Mouse (Mus musculus) ES-E14 (cell line): ENCODE results near the gene Kdf1. TPM values are rescaled to one million over a fixed set of nuclear protein-coding genes. Genes with fewer than 3 reads are reported as not detected.

Source experiments
- DNase-seq: peaks from one replicate; pipeline ENCODE4 v3.0.0-alpha.2; 2013; ENCODE audit warnings: low read depth, low spot score
- H3K27ac ChIP-seq: 2 replicates; pipeline ENCODE4 v1.5.1; 2012; ENCODE audit warnings: low read depth, mild to moderate bottlenecking, low read length, moderate library complexity, mixed read lengths; ENCODE audit not compliant: poor library complexity, insufficient read depth, severe bottlenecking
- H3K36me3 ChIP-seq: 2 replicates; pipeline ENCODE4 v1.6.1; 2012; ENCODE audit warnings: mild to moderate bottlenecking, low read length, moderate library complexity, mixed read lengths; ENCODE audit not compliant: control insufficient read depth, poor library complexity, insufficient read depth, severe bottlenecking
- H3K4me1 ChIP-seq, 2 experiments: fragments of 150-350 bp in 1 of 2; sonication (generic) in 1 of 2; 2 replicates each; pipeline ENCODE4 v1.6.1; 2012; ENCODE audit warnings: low read length in 2 of 2, mild to moderate bottlenecking in 1 of 2, mixed read lengths in 1 of 2; ENCODE audit not compliant: control insufficient read depth in 2 of 2, insufficient read depth in 2 of 2, poor library complexity in 1 of 2
- H3K4me3 ChIP-seq, 2 experiments: fragments of 150-350 bp in 1 of 2; sonication (generic) in 1 of 2; 2 replicates each; pipeline ENCODE4 v1.5.1; 2012; ENCODE audit warnings: low read length in 2 of 2, low read depth in 1 of 2, mild to moderate bottlenecking in 1 of 2, mixed read lengths in 1 of 2; ENCODE audit not compliant: insufficient read depth in 1 of 2, poor library complexity in 1 of 2, severe bottlenecking in 1 of 2
- H3K9ac ChIP-seq: 2 replicates; pipeline ENCODE4 v1.6.1; 2012; ENCODE audit warnings: low read depth, mild to moderate bottlenecking, low read length, mixed read lengths; ENCODE audit not compliant: poor library complexity, insufficient read depth, severe bottlenecking
- H3K9me3 ChIP-seq: fragments of 150-350 bp; sonication (generic); 2 replicates; pipeline ENCODE4 v1.6.1; 2012; ENCODE audit warnings: low read depth, mild to moderate bottlenecking, low read length; ENCODE audit not compliant: control insufficient read depth, insufficient read depth
- CHD2 ChIP-seq: IDR thresholded peaks from 2 replicates; pipeline ENCODE4 v1.6.1; 2014; ENCODE audit warnings: mild to moderate bottlenecking, low read depth, low read length, inconsistent platforms
- HCFC1 ChIP-seq: IDR thresholded peaks from 2 replicates; pipeline ENCODE4 v1.6.1; 2012; ENCODE audit warnings: low read length, inconsistent platforms, borderline replicate concordance; ENCODE audit not compliant: insufficient read depth
- MAFK ChIP-seq: IDR thresholded peaks from 2 replicates; pipeline ENCODE4 v1.6.1; 2014; ENCODE audit warnings: mild to moderate bottlenecking, low read depth, low read length, inconsistent platforms; ENCODE audit not compliant: insufficient read depth
- ZC3H11A ChIP-seq: IDR thresholded peaks from 2 replicates; pipeline ENCODE4 v1.6.1; 2012; ENCODE audit warnings: low read depth, mild to moderate bottlenecking, inconsistent platforms, low read length, borderline replicate concordance
- ZNF384 ChIP-seq: IDR thresholded peaks from 2 replicates; pipeline ENCODE4 v1.6.1; 2012; ENCODE audit warnings: low read depth, low read length, inconsistent platforms
- in situ Hi-C, 2 experiments: fragments of 600-800 bp; cut with MboI; formaldehyde crosslinking; loops; one replicate each; pipeline ENCODE4 v1.15.1; 2025; ENCODE audit warnings: low sequenced_read_pairs in 2 of 2, inconsistent platforms in 1 of 2; ENCODE audit not compliant: unreplicated experiment in 2 of 2
- total RNA-seq: library from RNA; depleted of rRNA; stranded (reverse); fragments of 300-350 nt; gene quantifications from 2 replicates; pipeline ENCODE4 v1.2.3, GENCODE M21; 2012

Kdf1 gene
- total RNA-seq, 1 experiment, result 3.4 TPM

DNA sequence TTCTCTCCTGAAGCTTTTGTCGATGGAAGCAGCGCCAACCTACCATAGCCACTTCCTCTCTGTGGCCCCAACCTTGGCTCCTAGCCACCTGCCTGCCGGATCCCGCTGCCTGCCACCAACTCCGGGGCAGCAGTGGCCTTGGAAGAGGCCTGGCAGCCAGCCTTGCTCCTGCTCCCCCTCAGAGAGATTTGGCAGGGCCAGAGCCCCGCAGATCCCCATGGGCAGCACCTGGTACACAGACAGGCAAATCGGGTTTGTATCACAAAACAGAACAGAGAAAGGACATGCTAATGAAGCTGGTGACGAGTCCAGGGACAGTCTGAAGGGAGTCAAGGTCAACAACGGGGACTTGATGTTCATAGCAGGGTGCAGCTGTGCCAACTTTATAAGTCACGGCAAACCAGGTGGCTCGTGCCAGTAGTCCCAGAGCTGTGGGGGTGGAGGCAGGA is 44.4 kb downstream of the Kdf1 start:
- no peaks in the 10 kb centered on the region for H3K9me3 ChIP-seq

GRCm38 (mm10) chr4:133567251-133567650 is 48.5 kb downstream of the Kdf1 start:
- Histone ChIP-seq H3K27ac (no peak overlapping the region), H3K4me3 (no peak overlapping the region), H3K9ac (no peak overlapping the region), H3K4me1 (peaks cover 0 to 5% of the 10 kb centered on the region in 2 experiments; a peak in 1 of 4 replicates), H3K9me3 (no peaks in the 10 kb centered on the region), H3K36me3 (no peaks in the 10 kb centered on the region)
- in situ Hi-C loops, result no loop called here
- TF ChIP-seq HCFC1, result no peak
- TF ChIP-seq CHD2, result no peak
- TF ChIP-seq ZNF384, result peak; percentile 67; the same call in 1 of the 2 replicates
- no peak for DNase-seq

More for the DNA sequence above, 44.4 kb downstream of the Kdf1 start:
- in situ Hi-C loops, result no loop called here
- H3K4me1 ChIP-seq, result peaks cover 0 to 9% of the 10 kb centered on the region in 2 experiments; a peak in 2 of 4 replicates
- H3K27ac ChIP-seq, result no peak overlapping the region
- H3K4me3 ChIP-seq, result no peak overlapping the region
- H3K36me3 ChIP-seq, result no peaks in the 10 kb centered on the region
- H3K9ac ChIP-seq, result no peak overlapping the region
- no peak for DNase-seq
- TF ChIP-seq CHD2 (no peak), ZNF384 (no peak), ZC3H11A (no peak), MAFK (no peak), HCFC1 (no peak)

GRCm38 (mm10) chr4:133569291-133570065 is 50.7 kb downstream of the Kdf1 start:
- Histone ChIP-seq H3K27ac (peak overlapping the region; percentile 59; the same call in 1 of the 2 replicates), H3K9me3 (no peaks in the 10 kb centered on the region), H3K9ac (peak overlapping the region; percentile 61; the same call in 1 of the 2 replicates), H3K4me1 (no peaks in the 10 kb centered on the region), H3K36me3 (no peaks in the 10 kb centered on the region), H3K4me3 (peak overlapping the region; percentile 3 to 64; a peak in 3 of 4 replicates)
- no peak for TF ChIP-seq HCFC1
- no peak for TF ChIP-seq ZNF384
- no peak for TF ChIP-seq MAFK
- no peak for TF ChIP-seq ZC3H11A
- TF ChIP-seq CHD2, result no peak
- in situ Hi-C loops, result no loop called here
- DNase-seq, result no peak

GRCm38 (mm10) chr4:133570066-133570466 is 51.3 kb downstream of the Kdf1 start:
- no peaks in the 10 kb centered on the region for H3K9me3 ChIP-seq
- no peaks in the 10 kb centered on the region for H3K4me1 ChIP-seq
- peak overlapping the region; percentile 61; the same call in 1 of the 2 replicates for H3K9ac ChIP-seq
- TF ChIP-seq MAFK (no peak), HCFC1 (no peak), ZNF384 (no peak), ZC3H11A (no peak), CHD2 (no peak)
- H3K4me3 ChIP-seq, result peak overlapping the region; percentile 3 to 64; a peak in 3 of 4 replicates
- H3K27ac ChIP-seq, result peak overlapping the region; percentile 59; the same call in 1 of the 2 replicates
- in situ Hi-C loops, result no loop called here
- no peaks in the 10 kb centered on the region for H3K36me3 ChIP-seq
- DNase-seq, result no peak
